Mouse (Mus musculus): Measurements from ENCODE around the gene Tmem234.

The Tmem234 gene

GRCm38 (mm10) chr4:129578466-129578865 lies 22.0 kb upstream of the Tmem234 start, which contains the start of gene Fam167b:
Gene Fam167b, minus strand, starts transcription at chr4:129578549.
- no peak for DNase-seq (ENCODE audit: low read depth, low spot score)

DNA sequence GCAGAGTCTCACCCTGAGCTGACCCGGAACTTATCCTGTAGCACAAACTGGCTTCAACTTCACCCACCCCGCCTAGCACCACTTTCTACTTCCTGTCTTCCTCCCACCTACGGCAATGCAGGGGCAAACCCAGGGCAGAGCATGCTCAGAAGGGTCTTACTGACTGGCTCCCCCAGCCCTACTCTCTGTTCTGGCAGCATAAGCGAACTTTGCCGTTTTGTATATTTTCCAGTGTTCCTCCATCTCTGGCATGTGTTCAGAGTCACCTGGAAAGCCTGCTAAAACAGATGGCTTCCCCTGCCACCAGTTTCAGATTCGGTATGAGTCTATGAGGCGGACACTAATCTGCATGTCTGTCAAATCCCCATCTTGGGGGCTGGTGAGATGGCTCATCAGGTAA lies 20.1 kb upstream of the Tmem234 start:
- peak; percentile 96 for DNase-seq (ENCODE audit: low read depth, low spot score)

- peak; percentile 68 for DNase-seq (ENCODE audit: low read depth, low spot score)
Measured at GRCm38 (mm10) chr4:129582251-129582650, 18.2 kb upstream of the Tmem234 start.

DNA sequence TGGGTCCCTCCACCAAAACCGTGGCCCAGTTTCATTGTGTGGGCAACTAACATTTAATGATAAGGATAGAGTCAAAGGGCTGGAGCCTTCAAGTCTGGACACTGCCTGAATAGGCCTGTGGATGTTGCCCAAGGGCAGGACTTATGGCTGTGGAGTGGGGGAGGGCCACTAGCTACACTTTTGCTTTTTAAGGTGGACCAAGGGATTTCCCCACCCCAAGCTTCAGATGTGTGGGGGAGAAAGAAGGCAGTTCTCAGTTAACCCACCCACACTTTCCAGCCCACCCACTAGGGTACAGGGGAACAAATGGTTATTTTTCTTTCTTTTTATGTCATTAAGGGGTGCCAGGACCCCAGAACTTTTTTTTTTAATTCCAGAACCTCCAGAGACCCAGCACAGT lies 16.1 kb upstream of the Tmem234 start:
- peak; percentile 82 for DNase-seq (ENCODE audit: low read depth, low spot score)

- DNase-seq (ENCODE audit: low read depth, low spot score): peak; percentile 94
Measured at GRCm38 (mm10) chr4:129584884-129585608, 15.4 kb upstream of the Tmem234 start.

GRCm38 (mm10) chr4:129585773-129586172 lies 14.7 kb upstream of the Tmem234 start:
- peak; percentile 42 for DNase-seq (ENCODE audit: low read depth, low spot score)

DNA sequence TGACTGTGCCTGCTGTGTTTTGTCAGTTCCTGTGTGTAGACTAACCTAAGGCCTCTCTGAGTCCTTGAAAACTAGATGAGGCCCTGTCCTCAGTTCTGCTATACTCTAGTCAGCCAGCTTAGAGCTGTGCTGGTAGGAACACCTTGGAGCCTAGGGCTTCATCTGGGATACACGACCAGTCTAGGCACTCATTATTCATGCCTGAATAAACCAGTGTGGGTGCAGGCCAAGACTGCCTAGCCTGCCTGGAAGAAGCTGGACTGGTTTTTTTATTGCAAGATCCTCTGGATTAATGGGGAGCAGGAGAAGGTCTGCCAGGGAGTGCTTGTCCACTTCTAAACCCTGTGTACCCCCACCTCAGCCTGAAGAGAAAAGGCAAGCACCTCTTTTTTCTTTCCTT lies 13.5 kb upstream of the Tmem234 start:
- no peak for DNase-seq (ENCODE audit: low read depth, low spot score)

DNA sequence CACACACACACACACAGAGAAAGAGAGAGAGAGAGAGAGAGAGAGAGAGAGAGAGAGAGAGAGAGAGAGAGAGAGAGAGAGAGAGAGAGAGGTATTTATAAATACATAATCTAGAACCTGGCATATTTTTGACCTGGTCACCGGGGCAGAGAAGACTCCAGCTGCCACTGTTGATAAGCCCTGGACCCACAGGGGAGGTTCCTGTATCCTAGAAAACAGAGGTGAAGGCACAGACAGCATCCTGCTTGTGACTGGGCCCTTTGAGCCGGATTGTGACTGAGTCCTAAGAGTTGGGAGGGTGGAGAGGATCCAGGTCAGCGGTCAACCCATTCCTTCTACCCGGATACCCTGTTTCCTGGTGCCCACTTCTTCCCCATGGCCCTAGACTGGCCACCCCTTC lies 11.6 kb upstream of the Tmem234 start:
- DNase-seq (ENCODE audit: low read depth, low spot score): no peak

DNA sequence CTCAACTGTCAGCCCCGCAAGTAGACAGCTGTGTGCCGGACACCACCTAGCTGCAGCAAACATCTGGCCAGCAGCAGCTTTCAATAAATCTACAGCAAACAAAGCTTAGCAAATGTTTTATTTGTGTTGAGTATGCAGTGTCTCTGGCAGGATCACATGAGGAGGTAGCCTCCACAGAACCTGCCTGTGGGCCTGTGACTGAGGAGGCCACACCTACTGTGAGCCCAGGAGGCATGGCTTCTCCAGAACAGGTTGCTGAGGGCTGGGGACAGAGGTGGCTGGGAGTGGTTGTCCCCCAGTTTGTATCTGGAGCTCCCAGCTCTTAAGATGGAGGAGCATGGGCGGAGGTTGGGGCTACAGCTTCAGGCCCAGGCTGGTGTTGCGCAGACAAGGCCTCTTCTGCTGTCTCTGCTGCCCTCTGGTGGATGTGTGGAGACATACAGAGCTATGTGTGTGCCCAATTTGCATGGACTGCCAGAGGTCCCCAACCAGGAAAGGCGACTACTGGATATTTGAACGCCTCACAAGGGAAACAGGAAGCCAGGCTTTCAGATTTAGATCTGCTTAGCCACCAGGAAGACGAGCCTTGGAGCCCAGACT lies 8.1 kb downstream of the Tmem234 start:
- DNase-seq (ENCODE audit: low read depth, low spot score): peak; percentile 88

- no peak for DNase-seq (ENCODE audit: low read depth, low spot score)
Measured at GRCm38 (mm10) chr4:129609139-129609631, 8.7 kb downstream of the Tmem234 start.

GRCm38 (mm10) chr4:129610026-129610425 lies 9.6 kb downstream of the Tmem234 start:
- no peak for DNase-seq (ENCODE audit: low read depth, low spot score)

GRCm38 (mm10) chr4:129610472-129610871 lies 10.0 kb downstream of the Tmem234 start:
- DNase-seq (ENCODE audit: low read depth, low spot score): no peak

GRCm38 (mm10) chr4:129614093-129614492 lies 13.6 kb downstream of the Tmem234 start, which contains the start of gene Dcdc2b:
Gene Dcdc2b, minus strand, starts transcription at chr4:129614257.
- DNase-seq (ENCODE audit: low read depth, low spot score): no peak

DNA sequence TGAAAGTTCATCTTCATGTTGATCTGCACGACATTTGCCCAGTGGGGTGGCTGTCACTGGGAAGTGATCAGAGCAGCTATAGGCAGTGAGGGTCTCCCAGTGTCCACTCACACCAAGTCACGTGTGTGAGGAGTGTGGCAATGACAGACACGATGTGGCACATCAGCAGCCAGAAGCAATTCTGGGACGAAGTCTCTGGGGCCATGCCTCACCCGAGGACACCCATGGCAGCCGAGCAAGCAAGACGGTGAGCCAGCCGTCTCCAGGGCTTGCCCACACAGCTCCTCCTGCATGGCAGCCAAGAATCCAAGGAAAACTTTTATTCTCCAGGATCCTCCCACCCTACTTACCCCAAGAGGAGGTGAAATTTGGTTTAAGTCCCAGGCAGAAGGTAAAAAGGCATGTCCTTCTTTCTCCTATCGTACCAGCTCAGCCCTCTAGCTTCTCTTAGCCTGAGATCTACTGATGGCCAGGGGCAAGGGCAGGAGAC lies 15.4 kb downstream of the Tmem234 start:
- no peak for DNase-seq (ENCODE audit: low read depth, low spot score)

GRCm38 (mm10) chr4:129616631-129617030 lies 16.2 kb downstream of the Tmem234 start:
- DNase-seq (ENCODE audit: low read depth, low spot score): no peak

GRCm38 (mm10) chr4:129617121-129617641 lies 16.7 kb downstream of the Tmem234 start:
- DNase-seq (ENCODE audit: low read depth, low spot score): no peak

DNA sequence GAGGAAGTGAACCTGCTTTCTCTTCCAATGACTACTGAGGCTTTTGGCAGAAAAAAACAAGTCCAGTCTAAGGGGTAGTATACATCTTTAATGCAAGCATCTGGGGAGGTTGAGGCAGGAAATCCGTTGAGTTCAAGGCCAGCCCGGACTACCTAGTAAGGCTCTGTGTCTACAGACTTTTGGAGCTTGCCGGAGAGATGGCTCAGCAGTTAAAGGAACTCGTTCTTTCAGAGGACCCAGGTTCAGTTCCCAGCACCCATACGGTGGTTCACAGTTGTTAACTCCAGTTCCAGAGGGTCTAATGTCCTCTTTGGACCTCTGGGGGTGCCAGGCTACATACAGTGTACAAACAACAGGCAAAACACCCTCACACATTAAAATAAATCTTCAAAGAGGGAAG lies 17.6 kb downstream of the Tmem234 start:
- no peak for DNase-seq (ENCODE audit: low read depth, low spot score)

DNA sequence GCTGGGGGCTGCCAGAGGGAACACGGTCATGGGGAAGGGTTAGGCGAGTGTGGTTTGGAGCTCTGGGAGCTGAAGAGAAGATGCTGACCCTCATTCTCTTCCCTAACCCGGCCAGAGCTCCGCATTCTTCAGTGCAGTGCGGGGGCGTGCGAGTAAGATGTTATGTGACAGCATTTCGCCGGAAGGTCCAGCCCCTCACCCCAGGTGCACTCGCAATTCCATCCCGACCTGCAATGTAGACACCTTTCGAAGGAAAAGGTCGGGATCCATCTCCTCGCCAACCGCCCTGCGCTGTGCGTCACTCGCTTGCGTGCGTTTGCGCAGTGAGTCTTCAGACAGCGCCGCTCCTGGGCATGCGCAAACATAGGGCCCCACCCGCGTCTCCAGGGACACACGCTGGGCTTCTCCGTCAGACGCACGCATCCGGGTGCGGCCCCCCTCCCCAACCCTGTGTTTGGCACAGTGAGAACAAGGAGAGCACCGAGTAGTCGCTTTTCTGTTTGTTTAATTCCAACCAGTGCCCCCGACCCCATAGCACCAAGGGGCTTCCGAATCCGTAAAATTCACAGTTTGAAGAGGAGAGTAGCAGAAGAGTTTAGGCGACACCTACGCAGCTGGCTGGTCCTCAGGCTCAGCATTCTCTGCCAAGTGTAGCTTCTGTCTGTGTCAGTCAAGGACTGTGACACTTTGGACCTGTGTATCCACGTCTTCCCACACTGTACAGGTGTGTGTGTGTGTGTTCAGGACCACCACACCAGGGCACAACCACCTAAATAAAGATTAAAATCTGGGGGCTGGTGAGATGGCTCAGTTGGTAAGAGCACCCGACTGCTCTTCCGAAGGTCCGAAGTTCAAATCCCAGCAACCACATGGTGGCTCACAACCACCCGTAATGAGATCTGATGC lies 18.6 kb downstream of the Tmem234 start, which contains the start of gene Iqcc:
Gene Iqcc (minus strand): TSS at position 314 of the 906 bp plus-strand sequence.
- peak; percentile 95 for DNase-seq (ENCODE audit: low read depth, low spot score)

DNA sequence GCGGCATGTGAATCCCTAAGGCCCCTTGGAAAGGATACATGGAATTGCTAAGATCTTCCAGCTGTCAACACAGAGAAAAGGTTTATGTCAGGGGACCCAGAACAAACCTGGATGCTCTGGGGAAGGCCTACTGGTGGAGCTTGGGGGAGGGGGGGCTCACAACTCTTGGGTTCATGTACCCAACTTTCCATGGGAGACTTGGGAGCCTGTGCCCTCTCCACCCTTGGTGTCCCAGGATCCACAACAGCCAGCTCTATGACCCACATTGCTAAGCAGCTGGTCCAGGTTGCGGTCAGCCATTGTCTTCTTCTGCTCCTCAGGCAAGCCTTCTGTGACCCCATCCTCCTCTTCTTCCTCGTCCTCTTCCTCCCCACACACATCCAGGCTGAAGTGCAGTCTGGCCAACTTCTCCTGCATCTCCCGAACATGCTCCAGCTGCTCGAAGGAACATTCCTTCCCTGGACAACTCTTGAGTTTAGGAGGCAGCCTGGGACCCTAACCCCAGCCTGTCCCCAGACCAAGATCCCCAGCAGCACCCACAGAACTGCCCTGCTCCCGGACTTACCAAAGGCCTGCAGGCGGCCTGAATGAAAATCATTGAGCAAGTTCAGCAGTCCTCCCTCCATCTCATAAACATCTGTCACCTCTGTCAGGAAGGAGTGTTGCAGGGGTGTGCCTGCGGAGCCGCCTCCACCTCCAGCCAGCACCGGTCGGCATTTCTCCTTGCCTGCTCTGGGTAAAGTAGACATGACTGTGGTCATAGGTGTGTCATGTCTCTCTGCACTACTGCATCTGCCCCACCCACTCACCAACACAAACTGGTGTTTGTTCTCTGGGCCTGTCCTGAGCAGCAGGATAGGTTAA lies 20.2 kb downstream of the Tmem234 start:
- DNase-seq (ENCODE audit: low read depth, low spot score): no peak

DNA sequence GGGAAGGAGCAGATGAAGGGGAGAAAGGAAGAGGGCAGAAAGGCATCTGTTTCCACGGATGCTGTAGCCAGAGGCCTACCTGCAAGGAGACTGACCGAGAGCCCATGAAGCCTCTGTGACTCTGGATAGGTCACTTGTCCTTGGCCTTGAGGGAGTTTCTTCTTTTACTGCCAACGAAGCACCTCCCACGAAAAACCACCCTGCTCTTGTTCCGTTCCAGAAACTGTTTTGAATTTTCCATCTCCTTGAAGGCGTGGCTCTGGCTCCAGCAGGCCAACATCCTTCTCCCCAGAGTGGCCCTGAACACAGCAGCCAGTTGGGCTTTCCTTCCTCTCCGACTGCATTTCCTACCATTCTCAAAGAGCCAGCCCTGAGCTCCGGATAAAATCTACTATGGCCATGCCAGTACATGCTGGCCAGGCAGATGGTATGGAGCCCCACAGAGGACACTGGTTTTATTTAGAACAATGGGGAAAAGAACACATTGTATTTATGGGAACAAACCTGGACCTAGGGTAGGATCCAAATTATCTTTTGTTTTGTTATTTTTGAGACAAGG lies 20.9 kb downstream of the Tmem234 start:
- no peak for DNase-seq (ENCODE audit: low read depth, low spot score)

Measured in A20 (cell line).